In genomic region chr7:111150540-111150939, GRCm38 (mm10) we compare ENCODE assay signal across 13 mouse cellular contexts.
"Had no signal": no experiment of that assay in that cellular context is flagged by ENCODE, and none has a peak within 500 bp of the region (broad histone marks: within the 10 kb centered on the region; RNA-seq: fewer than 3 reads in every experiment).

No protein-coding gene starts in this region.

- ATAC-seq: midbrain, embryonic 16.5 days had no signal

- DNase-seq: kidney, postnatal 14 days; left cerebral cortex, postnatal 4 days; lung, adult 18-20 months; retina, postnatal 1 day; right cerebral cortex, postnatal 4 days; spleen, adult 18-20 months; thymus, adult 18-20 months; thymus, postnatal 25 days had no signal

- H3K9ac ChIP-seq: limb, embryonic 13.5 days; liver, embryonic 14.5 days; midbrain, embryonic 12.5 days; neural tube, embryonic 13.5 days had no signal

- H3K4me1 ChIP-seq: midbrain, embryonic 12.5 days; neural tube, embryonic 13.5 days had no signal

- H3K27ac ChIP-seq: limb, embryonic 13.5 days; liver, embryonic 14.5 days; midbrain, embryonic 12.5 days; neural tube, embryonic 13.5 days had no signal

- H3K36me3 ChIP-seq: limb, embryonic 13.5 days; midbrain, embryonic 12.5 days; neural tube, embryonic 13.5 days had no signal

- H3K9me3 ChIP-seq: limb, embryonic 13.5 days; midbrain, embryonic 12.5 days; neural tube, embryonic 13.5 days had no signal

- H3K27me3 ChIP-seq: limb, embryonic 13.5 days; midbrain, embryonic 12.5 days; neural tube, embryonic 13.5 days had no signal

- H3K4me2 ChIP-seq: limb, embryonic 13.5 days; midbrain, embryonic 12.5 days; neural tube, embryonic 13.5 days had no signal

- H3K4me3 ChIP-seq: limb, embryonic 13.5 days; midbrain, embryonic 12.5 days; neural tube, embryonic 13.5 days had no signal
